ENCODE assay signal across 8 mouse cellular contexts in genomic region chr5:35088785-35089613, GRCm38 (mm10). TPM values are rescaled to one million over a fixed set of nuclear protein-coding genes. Genes with fewer than 3 reads are reported as not detected.
DNase-seq lines count a peak whose midpoint lies in the region; ATAC-seq and TF ChIP-seq lines count a peak whose summit lies in the region.
"Had no signal": no experiment of that assay in that cellular context is flagged by ENCODE, and none has a peak within 500 bp of the region (broad histone marks: within the 10 kb centered on the region; RNA-seq: fewer than 3 reads in every experiment).

No protein-coding gene starts in this region.

- intact Hi-C loops in left cerebral cortex, adult 2 months (cut with DNase I): no loop called here

- TF ChIP-seq POLR2A in spleen, adult 2 months (IDR thresholded peaks at IDR 0.05; ENCODE audit: low read depth, low read length): no peak

- POLR2A ChIA-PET in Patski (lab: Charles Lee): no interaction called here

- in situ Hi-C loops in Patski (cut with MboI; ENCODE audit: low pct_unique_long_range_greater_than_20kb): no loop called here

- no peak overlapping the region for H3K4me3 ChIP-seq in E14TG2a.4 (replicated peaks; ENCODE audit: low read length)
- no peak overlapping the region for H3K4me3 ChIP-seq in left cerebral cortex, adult 2 months
- no peak overlapping the region for H3K4me3 ChIP-seq in spleen, adult 2 months (ENCODE audit: extremely low read depth, insufficient read depth, insufficient read length)

- TF ChIP-seq CTCF in E14TG2a.4 (conservative IDR thresholded peaks at IDR 0.05; ENCODE audit: low read length): peak; percentile 79
- TF ChIP-seq CTCF in Patski (IDR thresholded peaks at IDR 0.05): no peak
- TF ChIP-seq CTCF in left cerebral cortex, adult 2 months (IDR thresholded peaks at IDR 0.05): peak; percentile 74
- peak; percentile 67; the same call in 1 of the 2 replicates for TF ChIP-seq CTCF in spleen, adult 2 months (IDR thresholded peaks at IDR 0.05; ENCODE audit: extremely low read depth, insufficient read depth, insufficient read length, insufficient replicate concordance)

- CTCF ChIA-PET in Patski (lab: Charles Lee): interaction anchor here (0.7 to 3.7 kb wide), 11 partner anchors 10 to 170 kb away, joined by 3 to 25 read pairs (median 6); no protein-coding TSS in a partner anchor

- H3K27me3 ChIP-seq in E14TG2a.4 (ENCODE audit: insufficient read depth, low read length): peaks cover 9% of the 10 kb centered on the region
- H3K27me3 ChIP-seq in Patski: no peaks in the 10 kb centered on the region
- no peaks in the 10 kb centered on the region for H3K27me3 ChIP-seq in spleen, adult 2 months (ENCODE audit: control insufficient read depth, insufficient read depth, low read length)

- no peak overlapping the region for H3K27ac ChIP-seq in left cerebral cortex, adult 2 months
- H3K27ac ChIP-seq in spleen, adult 2 months (ENCODE audit: insufficient read depth, low read length): no peak overlapping the region
- H3K27ac ChIP-seq: macrophage had no signal

- H3K9me3 ChIP-seq in E14TG2a.4 (ENCODE audit: low read length): no peaks in the 10 kb centered on the region

- 0 out of 2 replicates have a peak, but pooled peaks cover 4% of the 10 kb centered on the region for H3K4me1 ChIP-seq in E14TG2a.4 (replicated peaks; ENCODE audit: low read depth, low read length)
- H3K4me1 ChIP-seq in spleen, adult 2 months (ENCODE audit: control insufficient read depth, insufficient read depth, insufficient read length): no peaks in the 10 kb centered on the region

- no peak for DNase-seq in Patski (ENCODE audit: low read depth, low spot score)
- DNase-seq in cerebellum, postnatal 25 days: peak; percentile 70 to 83
- DNase-seq in left cerebral cortex, adult 2 months (ENCODE audit: extremely low spot score in 1 of 2, low spot score in 2 of 2): peak; percentile 56 to 67
- peak; percentile 76 for DNase-seq in mesoderm, embryonic 11.5 days (ENCODE audit: low read depth, low spot score)
- peak; percentile 38 to 55 for DNase-seq in spleen, adult 2 months (ENCODE audit: low read depth in 1 of 2, low spot score in 2 of 2)

- ATAC-seq in Patski: peak; percentile 31
- peak; percentile 83 for ATAC-seq in granulocyte monocyte progenitor cell, adult 5-6 weeks (replicated peaks; ENCODE audit: poor library complexity, severe bottlenecking)

- H3K36me3 ChIP-seq in E14TG2a.4 (ENCODE audit: insufficient read depth, low read length): peaks cover 39% of the 10 kb centered on the region
- peaks cover 13% of the 10 kb centered on the region for H3K36me3 ChIP-seq in spleen, adult 2 months (ENCODE audit: control insufficient read depth, insufficient read depth, low read length)

- whole genome bisulfite sequencing in spleen, adult 2 months: 59% methylated on average over 9 of the region's 9 CpGs

RNA-seq across cellular contexts. Expression of gene Lrpap1, which starts 16.6 kb away (rescaled TPM):
- 161 TPM for polyA plus RNA-seq in Patski (2021)
- total RNA-seq in granulocyte monocyte progenitor cell, adult 5-6 weeks (2014; fragmentation: Nextera tagmentation): 38.0 and 71.5 TPM in 2 replicates
- 65.8 and 70.9 TPM in 2 replicates for total RNA-seq in granulocyte monocyte progenitor cell, adult 5-6 weeks (2017)
- total RNA-seq in left cerebral cortex, adult 2 months (2021): 100 to 1,000 TPM; 137 to 138 TPM
- polyA plus RNA-seq in spleen, adult 2 months (2012; rRNA removed): 12.6 and 14.9 TPM in 2 replicates

RNA-seq across cellular contexts. Expression of gene Dok7, which starts 32.4 kb away (rescaled TPM):
- 1.7 TPM for polyA plus RNA-seq in Patski (2021)
- not detected in 2 replicates for total RNA-seq in granulocyte monocyte progenitor cell, adult 5-6 weeks (2014; fragmentation: Nextera tagmentation)
- not detected in 2 replicates for total RNA-seq in granulocyte monocyte progenitor cell, adult 5-6 weeks (2017)
- 10 to 100 TPM; 22.3 to 26.0 TPM for total RNA-seq in left cerebral cortex, adult 2 months (2021)
- polyA plus RNA-seq in spleen, adult 2 months (2012; rRNA removed): 0.31 and 0.54 TPM in 2 replicates

RNA-seq across cellular contexts. Expression of gene Hgfac, which starts 47.7 kb away (rescaled TPM):
- 5.5 TPM for polyA plus RNA-seq in Patski (2021)
- 1.2 TPM in 1 of 2 replicates, not detected in the other for total RNA-seq in granulocyte monocyte progenitor cell, adult 5-6 weeks (2014; fragmentation: Nextera tagmentation)
- 0.15 TPM in 1 of 2 replicates, not detected in the other for total RNA-seq in granulocyte monocyte progenitor cell, adult 5-6 weeks (2017)
- total RNA-seq in left cerebral cortex, adult 2 months (2021): 1 to 10 TPM in 1 of 2 experiments, under 1 TPM in 1; 0.87 to 1.7 TPM
- polyA plus RNA-seq in spleen, adult 2 months (2012; rRNA removed): 9.1 and 11.7 TPM in 2 replicates
- polyA plus RNA-seq: macrophage had no signal

Comparison
In these comparisons a context has a peak if more than half of its experiments do, and no peak if none do; other contexts are left out.
1. RNA of gene Dok7, which starts 32.4 kb away (total RNA-seq): 22.3 to 26.0 TPM in left cerebral cortex, adult 2 months; not detected in granulocyte monocyte progenitor cell, adult 5-6 weeks; every median in the first group is over 10 times any median in the second.